Mouse (Mus musculus): Measurements from ENCODE around the gene Ccz1. TPM values are rescaled to one million over a fixed set of nuclear protein-coding genes. Genes with fewer than 3 reads are reported as not detected.

The Ccz1 gene
- polyA plus RNA-seq, 1 experiment from 2014 or later, result 96.2 TPM

- ATAC-seq (ENCODE audit: insufficient number of reproducible peaks, insufficient read depth, low FRiP score, low TSS enrichment), result no peak
- H3K4me2 ChIP-seq (replicated peaks), result no peak overlapping the region
- H3K27ac ChIP-seq, result no peak overlapping the region
- no peaks in the 10 kb centered on the region for H3K36me3 ChIP-seq
- no peak overlapping the region for H3K9ac ChIP-seq
- no peaks in the 10 kb centered on the region for H3K4me1 ChIP-seq
- 89% methylated on average over 12 of the region's 12 CpGs for WGBS
- no peaks in the 10 kb centered on the region for H3K9me3 ChIP-seq
- no peak overlapping the region for H3K4me3 ChIP-seq
- no peaks in the 10 kb centered on the region for H3K27me3 ChIP-seq
Observed at GRCm38 (mm10) chr5:143966671-143967070, 48.0 kb downstream of the Ccz1 start.

GRCm38 (mm10) chr5:143965586-143966345 lies 48.9 kb downstream of the Ccz1 start:
- no peak for ATAC-seq (ENCODE audit: insufficient number of reproducible peaks, insufficient read depth, low FRiP score, low TSS enrichment)
- H3K27ac ChIP-seq, result no peak overlapping the region
- no peaks in the 10 kb centered on the region for H3K36me3 ChIP-seq
- no peak overlapping the region for H3K4me3 ChIP-seq
- H3K4me2 ChIP-seq (replicated peaks), result no peak overlapping the region
- WGBS, result 88% methylated on average over 12 of the region's 12 CpGs
- no peaks in the 10 kb centered on the region for H3K4me1 ChIP-seq
- no peaks in the 10 kb centered on the region for H3K9me3 ChIP-seq
- H3K9ac ChIP-seq, result no peak overlapping the region
- no peaks in the 10 kb centered on the region for H3K27me3 ChIP-seq

GRCm38 (mm10) chr5:143961176-143961575 lies 53.5 kb downstream of the Ccz1 start:
- no peaks in the 10 kb centered on the region for H3K9me3 ChIP-seq
- no peak overlapping the region for H3K4me3 ChIP-seq
- H3K27ac ChIP-seq, result no peak overlapping the region
- no peaks in the 10 kb centered on the region for H3K36me3 ChIP-seq
- H3K4me2 ChIP-seq (replicated peaks), result no peak overlapping the region
- WGBS, result 80% methylated on average over 8 of the region's 8 CpGs
- ATAC-seq (ENCODE audit: insufficient number of reproducible peaks, insufficient read depth, low FRiP score, low TSS enrichment), result no peak
- H3K4me1 ChIP-seq, result no peaks in the 10 kb centered on the region
- H3K27me3 ChIP-seq, result no peaks in the 10 kb centered on the region
- H3K9ac ChIP-seq, result no peak overlapping the region

- 88% methylated on average over 11 of the region's 11 CpGs for WGBS
- Histone ChIP-seq H3K36me3 (no peaks in the 10 kb centered on the region), H3K4me2 (replicated peaks) (no peak overlapping the region), H3K27ac (no peak overlapping the region), H3K4me1 (no peaks in the 10 kb centered on the region), H3K9me3 (no peaks in the 10 kb centered on the region), H3K4me3 (no peak overlapping the region), H3K27me3 (no peaks in the 10 kb centered on the region), H3K9ac (no peak overlapping the region)
- no peak for ATAC-seq (ENCODE audit: insufficient number of reproducible peaks, insufficient read depth, low FRiP score, low TSS enrichment)
Observed at GRCm38 (mm10) chr5:143959551-143959950, 55.1 kb downstream of the Ccz1 start.

DNA sequence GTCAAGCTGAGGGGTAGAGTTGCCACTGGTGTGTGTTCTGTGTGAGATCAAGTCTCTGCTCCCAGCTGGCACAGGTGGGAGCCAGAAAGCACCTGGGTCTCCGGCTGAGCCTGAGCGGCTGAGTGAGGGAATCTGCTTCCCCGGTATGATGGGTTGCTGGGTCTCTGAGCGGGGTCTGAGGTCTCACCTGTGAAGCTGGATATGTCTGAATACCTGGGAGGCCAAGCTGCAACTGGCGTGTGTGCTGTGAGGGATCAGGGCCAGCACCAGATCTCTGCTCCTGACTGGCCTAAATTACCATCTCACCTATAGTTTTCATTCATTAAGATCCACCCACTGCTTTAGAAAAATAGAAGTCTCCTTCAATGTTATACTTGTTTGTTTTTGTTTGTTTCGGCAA lies 57.6 kb downstream of the Ccz1 start:
- H3K4me3 ChIP-seq, result no peak overlapping the region
- H3K4me1 ChIP-seq, result no peaks in the 10 kb centered on the region
- H3K36me3 ChIP-seq, result no peaks in the 10 kb centered on the region
- 93% methylated on average over 6 of the region's 6 CpGs for WGBS
- no peak overlapping the region for H3K4me2 ChIP-seq (replicated peaks)
- ATAC-seq (ENCODE audit: insufficient number of reproducible peaks, insufficient read depth, low FRiP score, low TSS enrichment), result no peak
- H3K27ac ChIP-seq, result no peak overlapping the region
- no peaks in the 10 kb centered on the region for H3K27me3 ChIP-seq
- H3K9ac ChIP-seq, result no peak overlapping the region
- no peaks in the 10 kb centered on the region for H3K9me3 ChIP-seq

GRCm38 (mm10) chr5:143950016-143950415 lies 64.7 kb downstream of the Ccz1 start:
- Histone ChIP-seq H3K36me3 (no peaks in the 10 kb centered on the region), H3K9ac (no peak overlapping the region), H3K9me3 (no peaks in the 10 kb centered on the region), H3K27me3 (no peaks in the 10 kb centered on the region), H3K4me2 (replicated peaks) (no peak overlapping the region), H3K4me3 (no peak overlapping the region), H3K27ac (no peak overlapping the region), H3K4me1 (no peaks in the 10 kb centered on the region)
- WGBS, result 60% methylated on average over 5 of the region's 5 CpGs
- no peak for ATAC-seq (ENCODE audit: insufficient number of reproducible peaks, insufficient read depth, low FRiP score, low TSS enrichment)

DNA sequence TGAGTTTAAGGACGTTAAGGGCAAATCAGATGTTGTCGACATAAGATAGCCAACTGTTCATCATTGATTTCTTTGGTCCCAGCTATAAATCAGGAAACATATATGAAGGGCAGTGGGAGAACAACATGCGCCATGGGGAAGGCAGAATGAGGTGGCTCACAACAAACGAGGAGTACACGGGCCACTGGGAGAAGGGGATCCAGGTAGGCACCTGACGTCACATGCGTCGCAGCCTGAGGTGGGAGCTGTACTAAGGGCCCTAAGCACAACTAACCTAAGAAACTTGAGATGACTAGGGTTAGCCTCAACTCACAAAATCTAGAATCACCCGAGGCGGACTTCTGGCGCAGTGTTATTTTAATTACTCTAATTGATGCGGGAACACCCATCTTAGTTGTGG lies 66.3 kb downstream of the Ccz1 start:
- ATAC-seq (ENCODE audit: insufficient number of reproducible peaks, insufficient read depth, low FRiP score, low TSS enrichment), result no peak
- H3K9ac ChIP-seq, result no peak overlapping the region
- no peaks in the 10 kb centered on the region for H3K27me3 ChIP-seq
- no peak overlapping the region for H3K4me3 ChIP-seq
- 84% methylated on average over 12 of the region's 12 CpGs for WGBS
- H3K9me3 ChIP-seq, result no peaks in the 10 kb centered on the region
- no peak overlapping the region for H3K4me2 ChIP-seq (replicated peaks)
- no peaks in the 10 kb centered on the region for H3K4me1 ChIP-seq
- H3K36me3 ChIP-seq, result no peaks in the 10 kb centered on the region
- no peak overlapping the region for H3K27ac ChIP-seq

DNA sequence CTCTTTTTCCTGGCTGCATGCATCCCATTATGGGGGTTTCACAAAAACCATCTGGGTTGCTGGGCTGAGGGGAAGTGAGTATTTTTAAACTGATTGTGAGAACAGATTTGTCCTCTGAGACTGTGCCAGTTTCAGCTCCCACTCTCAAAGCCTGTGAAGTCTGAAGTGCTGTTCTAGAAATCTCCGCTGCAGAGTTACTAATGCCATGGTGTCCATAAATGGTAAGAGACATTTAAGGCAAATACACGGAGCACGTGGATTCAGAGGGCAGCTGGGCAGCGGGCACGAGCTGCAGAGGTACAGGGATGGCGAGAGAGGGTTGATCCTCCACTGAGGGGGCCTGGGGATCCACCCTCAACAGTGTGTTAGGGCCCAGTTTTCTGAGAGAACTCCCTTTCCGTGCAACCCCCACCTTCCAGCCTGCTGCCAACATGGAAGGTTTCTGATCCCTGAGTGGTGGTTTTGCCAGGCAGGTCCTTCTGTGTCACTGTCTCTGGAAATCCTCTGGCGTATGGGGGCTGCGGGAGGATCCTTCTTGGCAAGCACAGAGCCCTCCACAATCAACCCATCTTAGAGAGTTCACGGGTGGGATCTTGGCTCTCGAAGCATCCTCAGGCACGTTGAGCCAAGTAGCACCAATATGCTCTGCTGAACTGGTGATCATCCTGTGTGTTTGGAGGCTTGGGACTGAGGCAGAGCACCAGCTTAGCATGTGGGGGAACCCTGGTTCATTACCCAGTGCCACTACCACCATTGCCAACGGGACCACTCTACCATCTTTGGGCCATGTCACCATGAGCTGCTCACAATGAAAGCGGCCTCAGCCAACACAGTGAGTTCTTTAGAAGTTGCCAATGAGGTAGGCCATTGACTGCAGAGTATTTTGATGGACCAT lies 71.2 kb downstream of the Ccz1 start:
- Histone ChIP-seq H3K36me3 (no peaks in the 10 kb centered on the region), H3K9me3 (no peaks in the 10 kb centered on the region), H3K9ac (no peak overlapping the region), H3K27ac (no peak overlapping the region), H3K4me3 (no peak overlapping the region), H3K4me1 (no peaks in the 10 kb centered on the region), H3K27me3 (no peaks in the 10 kb centered on the region), H3K4me2 (replicated peaks) (no peak overlapping the region)
- no peak for ATAC-seq (ENCODE audit: insufficient number of reproducible peaks, insufficient read depth, low FRiP score, low TSS enrichment)
- 90% methylated on average over 14 of the region's 14 CpGs for WGBS

- Histone ChIP-seq H3K27ac (no peak overlapping the region), H3K36me3 (no peaks in the 10 kb centered on the region), H3K9me3 (no peaks in the 10 kb centered on the region), H3K4me2 (replicated peaks) (no peak overlapping the region), H3K27me3 (no peaks in the 10 kb centered on the region), H3K4me1 (no peaks in the 10 kb centered on the region), H3K4me3 (no peak overlapping the region), H3K9ac (no peak overlapping the region)
- 23% methylated on average over 10 of the region's 10 CpGs for WGBS
- 0 out of 2 replicates have a peak, but pooled peaks have one; percentile 28 for ATAC-seq (ENCODE audit: insufficient number of reproducible peaks, insufficient read depth, low FRiP score, low TSS enrichment)
Observed at GRCm38 (mm10) chr5:143941588-143941987, 73.1 kb downstream of the Ccz1 start.

Other genes starting within 250 kb of the Ccz1 start
- 46.5 and 47.7 TPM in 2 replicates for gene Eif2ak1, start 197.1 kb downstream of the Ccz1 start, polyA plus RNA-seq (2016; fragmentation: Nextera tagmentation; extraction: Ambion mirVana)
- gene Ankrd61, start 117.2 kb downstream of the Ccz1 start, polyA plus RNA-seq (2016; fragmentation: Nextera tagmentation; extraction: Ambion mirVana), result 0.36 TPM in 2 replicates
- gene Aimp2, start 105.0 kb downstream of the Ccz1 start, polyA plus RNA-seq (2016; fragmentation: Nextera tagmentation; extraction: Ambion mirVana), result 89.4 and 95.2 TPM in 2 replicates
- 34.4 and 40.4 TPM in 2 replicates for gene Pms2, start 104.9 kb downstream of the Ccz1 start, polyA plus RNA-seq (2016; fragmentation: Nextera tagmentation; extraction: Ambion mirVana)
- 0.79 and 1.1 TPM in 2 replicates for gene Gm42421, start 86.7 kb downstream of the Ccz1 start, polyA plus RNA-seq (2016; fragmentation: Nextera tagmentation; extraction: Ambion mirVana)
- 0.77 and 1.3 TPM in 2 replicates for gene Rsph10b, start 81.8 kb downstream of the Ccz1 start, polyA plus RNA-seq (2016; fragmentation: Nextera tagmentation; extraction: Ambion mirVana)
- gene Ocm, start 11.8 kb upstream of the Ccz1 start, polyA plus RNA-seq (2016; fragmentation: Nextera tagmentation; extraction: Ambion mirVana), result not detected in 2 replicates
- 5.3 and 5.6 TPM in 2 replicates for gene Lmtk2, start 85.6 kb upstream of the Ccz1 start, polyA plus RNA-seq (2016; fragmentation: Nextera tagmentation; extraction: Ambion mirVana)
- 0.08 and 0.10 TPM in 2 replicates for gene Bhlha15, start 175.4 kb upstream of the Ccz1 start, polyA plus RNA-seq (2016; fragmentation: Nextera tagmentation; extraction: Ambion mirVana)
- 27.4 and 30.7 TPM in 2 replicates for gene Tecpr1, start 208.7 kb upstream of the Ccz1 start, polyA plus RNA-seq (2016; fragmentation: Nextera tagmentation; extraction: Ambion mirVana)
- gene Bri3, start 229.6 kb upstream of the Ccz1 start, polyA plus RNA-seq (2016; fragmentation: Nextera tagmentation; extraction: Ambion mirVana), result 141 and 143 TPM in 2 replicates